Mouse (Mus musculus): ENCODE data around the gene Iqce. TPM values are rescaled to one million over a fixed set of nuclear protein-coding genes. Genes with fewer than 3 reads are reported as not detected.

Iqce gene
- total and polyA plus RNA-seq, 3 experiments = 2.2 to 11.2 (median 5.3) TPM

- H3K4me1 ChIP-seq (ENCODE audit: control insufficient read depth in 1 of 2, insufficient read depth in 2 of 2) = peaks cover 8 to 29% of the 10 kb centered on the region in 2 experiments; a peak in 3 of 4 replicates
- no peak overlapping the region for H3K4me2 ChIP-seq (ENCODE audit: insufficient read depth, low read depth, poor library complexity, severe bottlenecking)
- DNase-seq (ENCODE audit: extremely low read depth) = no peak
Observed at GRCm38 (mm10) chr5:140642076-140642475, 60.1 kb downstream of the Iqce start.

GRCm38 (mm10) chr5:140641254-140641928 lies 60.8 kb downstream of the Iqce start:
- TF ChIP-seq POLR2AphosphoS2 (IDR thresholded peaks at IDR 0.05; ENCODE audit: low read depth, low read length) = no peak
- TF ChIP-seq MAZ (IDR thresholded peaks at IDR 0.05; ENCODE audit: low read depth, low read length) = no peak
- no peak for TF ChIP-seq MAFK (IDR thresholded peaks at IDR 0.05; ENCODE audit: insufficient replicate concordance, low read length)
- no peak for TF ChIP-seq PAX5 (IDR thresholded peaks at IDR 0.05; ENCODE audit: low read length)
- TF ChIP-seq JUND (conservative IDR thresholded peaks at IDR 0.05; ENCODE audit: low read depth, low read length) = no peak
- TF ChIP-seq POLR2A (IDR thresholded peaks at IDR 0.05; ENCODE audit: low read depth, low read length) = no peak
- no peak for TF ChIP-seq CHD1 (IDR thresholded peaks at IDR 0.05; ENCODE audit: low read depth, low read length)
- no peak for TF ChIP-seq ETS1 (conservative IDR thresholded peaks at IDR 0.05; ENCODE audit: low read depth, low read length)
- TF ChIP-seq ZNF384 (IDR thresholded peaks at IDR 0.05; ENCODE audit: low read depth, low read length) = no peak
- TF ChIP-seq USF1 (IDR thresholded peaks at IDR 0.05; ENCODE audit: low read depth, low read length) = no peak
- Histone ChIP-seq H3K27ac (ENCODE audit: insufficient read depth, low read depth) (no peak overlapping the region), H3K36me3 (replicated peaks in 1 of 2; ENCODE audit: control insufficient read depth in 1 of 2, insufficient read depth in 1 of 2, low read length in 1 of 2) (no peaks in the 10 kb centered on the region), H3K9me3 (replicated peaks; ENCODE audit: low read length) (no peaks in the 10 kb centered on the region), H3K27me3 (replicated peaks) (peaks cover 2% of the 10 kb centered on the region), H3K79me2 (replicated peaks; ENCODE audit: control insufficient read depth, extremely low read depth, insufficient read depth, poor library complexity, severe bottlenecking) (no peaks in the 10 kb centered on the region), H3K9ac (ENCODE audit: insufficient read depth, low read depth) (no peak overlapping the region), H3K4me3 (replicated peaks in 1 of 3; ENCODE audit: low read depth in 2 of 3, low read length in 2 of 3, poor library complexity in 1 of 3) (no peak overlapping the region), H3K4me1 (ENCODE audit: control insufficient read depth in 1 of 2, insufficient read depth in 2 of 2) (peaks cover 10 to 34% of the 10 kb centered on the region in 2 experiments), H3K4me2 (ENCODE audit: insufficient read depth, low read depth, poor library complexity, severe bottlenecking) (no peak overlapping the region)
- dilution Hi-C loops (cut with MboI; ENCODE audit: extremely low pct_ligation_motif_present, extremely low pct_unique_long_range_greater_than_20kb, low sequenced_read_pairs) = no loop called here
- in situ Hi-C loops (cut with MboI; ENCODE audit: low pct_ligation_motif_present, low pct_unique_long_range_greater_than_20kb, low sequenced_read_pairs) = loop anchor here (5.0 kb wide), 1 partner anchor 101 kb away; no protein-coding TSS in a partner anchor
- DNase-seq (ENCODE audit: extremely low read depth) = no peak

More at GRCm38 (mm10) chr5:140642076-140642475, 60.1 kb downstream of the Iqce start:
- TF ChIP-seq USF1 (IDR thresholded peaks at IDR 0.05; ENCODE audit: low read depth, low read length) (peak; percentile 34; the same call in 1 of the 2 replicates), CHD2 (IDR thresholded peaks at IDR 0.05; ENCODE audit: low read length) (no peak), MAX (IDR thresholded peaks at IDR 0.05; ENCODE audit: low read length) (peak; percentile 39; the same call in 1 of the 2 replicates)
- Histone ChIP-seq H3K27ac (ENCODE audit: insufficient read depth, low read depth) (no peak overlapping the region), H3K27me3 (replicated peaks) (peaks cover 7% of the 10 kb centered on the region), H3K79me2 (replicated peaks; ENCODE audit: control insufficient read depth, extremely low read depth, insufficient read depth, poor library complexity, severe bottlenecking) (no peaks in the 10 kb centered on the region), H3K4me3 (replicated peaks in 1 of 3; ENCODE audit: low read depth in 2 of 3, low read length in 2 of 3, poor library complexity in 1 of 3) (no peak overlapping the region), H3K9ac (ENCODE audit: insufficient read depth, low read depth) (no peak overlapping the region), H3K36me3 (replicated peaks in 1 of 2; ENCODE audit: control insufficient read depth in 1 of 2, insufficient read depth in 1 of 2, low read length in 1 of 2) (no peaks in the 10 kb centered on the region), H3K9me3 (replicated peaks; ENCODE audit: low read length) (no peaks in the 10 kb centered on the region)
- in situ Hi-C loops (cut with MboI; ENCODE audit: low pct_ligation_motif_present, low pct_unique_long_range_greater_than_20kb, low sequenced_read_pairs) = loop anchor here (5.0 kb wide), 1 partner anchor 100 kb away; no protein-coding TSS in a partner anchor
- dilution Hi-C loops (cut with MboI; ENCODE audit: extremely low pct_ligation_motif_present, extremely low pct_unique_long_range_greater_than_20kb, low sequenced_read_pairs) = no loop called here

- Histone ChIP-seq H3K4me2 (ENCODE audit: insufficient read depth, low read depth, poor library complexity, severe bottlenecking) (no peak overlapping the region), H3K27me3 (replicated peaks) (no peaks in the 10 kb centered on the region), H3K4me1 (ENCODE audit: control insufficient read depth in 1 of 2, insufficient read depth in 2 of 2) (peaks cover 10 to 34% of the 10 kb centered on the region in 2 experiments), H3K27ac (ENCODE audit: insufficient read depth, low read depth) (no peak overlapping the region), H3K9ac (ENCODE audit: insufficient read depth, low read depth) (no peak overlapping the region), H3K9me3 (replicated peaks; ENCODE audit: low read length) (no peaks in the 10 kb centered on the region), H3K79me2 (replicated peaks; ENCODE audit: control insufficient read depth, extremely low read depth, insufficient read depth, poor library complexity, severe bottlenecking) (no peaks in the 10 kb centered on the region), H3K36me3 (replicated peaks in 1 of 2; ENCODE audit: control insufficient read depth in 1 of 2, insufficient read depth in 1 of 2, low read length in 1 of 2) (no peaks in the 10 kb centered on the region), H3K4me3 (replicated peaks in 1 of 3; ENCODE audit: low read depth in 2 of 3, low read length in 2 of 3, poor library complexity in 1 of 3) (no peak overlapping the region)
- in situ Hi-C loops (cut with MboI; ENCODE audit: low pct_ligation_motif_present, low pct_unique_long_range_greater_than_20kb, low sequenced_read_pairs) = loop anchor here (5.0 kb wide), 1 partner anchor 101 kb away; no protein-coding TSS in a partner anchor
- dilution Hi-C loops (cut with MboI; ENCODE audit: extremely low pct_ligation_motif_present, extremely low pct_unique_long_range_greater_than_20kb, low sequenced_read_pairs) = no loop called here
- DNase-seq (ENCODE audit: extremely low read depth) = no peak
- TF ChIP-seq UBTF (IDR thresholded peaks at IDR 0.05; ENCODE audit: low read depth, low read length) (no peak), ETS1 (conservative IDR thresholded peaks at IDR 0.05; ENCODE audit: low read depth, low read length) (no peak), RAD21 (IDR thresholded peaks at IDR 0.05; ENCODE audit: low read depth, low read length) (peak; percentile 39), CHD2 (IDR thresholded peaks at IDR 0.05; ENCODE audit: low read length) (no peak), TCF12 (IDR thresholded peaks at IDR 0.05; ENCODE audit: low read depth, low read length) (no peak), RCOR1 (conservative IDR thresholded peaks at IDR 0.05; ENCODE audit: low read depth, low read length) (no peak), HCFC1 (IDR thresholded peaks at IDR 0.05; ENCODE audit: low read depth, low read length) (no peak), ZKSCAN1 (IDR thresholded peaks at IDR 0.05; ENCODE audit: borderline replicate concordance, low read depth, low read length) (no peak), GABPA (IDR thresholded peaks at IDR 0.05; ENCODE audit: insufficient replicate concordance, low read depth, low read length) (no peak), USF1 (IDR thresholded peaks at IDR 0.05; ENCODE audit: low read depth, low read length) (no peak), ZNF384 (IDR thresholded peaks at IDR 0.05; ENCODE audit: low read depth, low read length) (no peak), JUN (IDR thresholded peaks at IDR 0.05; ENCODE audit: insufficient read depth, low read depth, low read length) (no peak), MXI1 (IDR thresholded peaks at IDR 0.05; ENCODE audit: low read depth, low read length) (no peak), POLR2A (IDR thresholded peaks at IDR 0.05; ENCODE audit: low read depth, low read length) (no peak), ZC3H11A (IDR thresholded peaks at IDR 0.05; ENCODE audit: low read depth, low read length) (no peak), PAX5 (IDR thresholded peaks at IDR 0.05; ENCODE audit: low read length) (no peak), CHD1 (IDR thresholded peaks at IDR 0.05; ENCODE audit: low read depth, low read length) (no peak), SMC3 (IDR thresholded peaks at IDR 0.05; ENCODE audit: low read depth, low read length) (peak; percentile 42)
Observed at GRCm38 (mm10) chr5:140640812-140641211, 61.4 kb downstream of the Iqce start.
